Mouse (Mus musculus) cortical plate, adult 2 months (tissue): Measurements from ENCODE around the gene Cfap57. TPM values are rescaled to one million over a fixed set of nuclear protein-coding genes. Genes with fewer than 3 reads are reported as not detected.
A peak's percentile ranks its signal among the peaks of the same experiment; 100 is the strongest.
"Not testable (repeated sequence)": the region's sequence is repeated elsewhere in the genome, so short reads cannot be mapped to it uniquely, and the experiment has no call there.

ENCODE experiments used
- H3K27ac ChIP-seq: fragments of 200-500 bp; 2 replicates; pipeline ENCODE4 v1.5.1; 2012; ENCODE audit warnings: low read length, control low read depth, inconsistent platforms; ENCODE audit not compliant: insufficient read depth
- H3K4me1 ChIP-seq: fragments of 200-500 bp; 2 replicates; pipeline ENCODE4 v1.6.1; 2011; ENCODE audit warnings: low read length; ENCODE audit not compliant: control insufficient read depth, insufficient read depth
- H3K4me3 ChIP-seq: fragments of 200-500 bp; 2 replicates; pipeline ENCODE4 v1.5.1; 2011; ENCODE audit warnings: mild to moderate bottlenecking, low read length, control low read depth; ENCODE audit not compliant: insufficient read depth
- CTCF ChIP-seq: fragments of 200-500 bp; IDR thresholded peaks from 2 replicates; pipeline ENCODE4 v1.5.1; 2011; ENCODE audit warnings: mild to moderate bottlenecking, control low read depth, low read length; ENCODE audit not compliant: insufficient read depth; ENCODE audit errors: extremely low read depth
- POLR2A ChIP-seq: fragments of 200-500 bp; IDR thresholded peaks from 2 replicates; pipeline ENCODE4 v1.6.1; 2011; ENCODE audit warnings: mild to moderate bottlenecking, low read length, control low read depth; ENCODE audit not compliant: insufficient read depth; ENCODE audit errors: extremely low read depth
- polyA plus RNA-seq: library from polyadenylated mRNA; depleted of rRNA; stranded (reverse); fragments of >200 nt; gene quantifications from 2 replicates; pipeline ENCODE4 v1.2.3, GENCODE M21; 2012

Cfap57 gene
- polyA plus RNA-seq, 1 experiment, result 0.56 TPM

DNA sequence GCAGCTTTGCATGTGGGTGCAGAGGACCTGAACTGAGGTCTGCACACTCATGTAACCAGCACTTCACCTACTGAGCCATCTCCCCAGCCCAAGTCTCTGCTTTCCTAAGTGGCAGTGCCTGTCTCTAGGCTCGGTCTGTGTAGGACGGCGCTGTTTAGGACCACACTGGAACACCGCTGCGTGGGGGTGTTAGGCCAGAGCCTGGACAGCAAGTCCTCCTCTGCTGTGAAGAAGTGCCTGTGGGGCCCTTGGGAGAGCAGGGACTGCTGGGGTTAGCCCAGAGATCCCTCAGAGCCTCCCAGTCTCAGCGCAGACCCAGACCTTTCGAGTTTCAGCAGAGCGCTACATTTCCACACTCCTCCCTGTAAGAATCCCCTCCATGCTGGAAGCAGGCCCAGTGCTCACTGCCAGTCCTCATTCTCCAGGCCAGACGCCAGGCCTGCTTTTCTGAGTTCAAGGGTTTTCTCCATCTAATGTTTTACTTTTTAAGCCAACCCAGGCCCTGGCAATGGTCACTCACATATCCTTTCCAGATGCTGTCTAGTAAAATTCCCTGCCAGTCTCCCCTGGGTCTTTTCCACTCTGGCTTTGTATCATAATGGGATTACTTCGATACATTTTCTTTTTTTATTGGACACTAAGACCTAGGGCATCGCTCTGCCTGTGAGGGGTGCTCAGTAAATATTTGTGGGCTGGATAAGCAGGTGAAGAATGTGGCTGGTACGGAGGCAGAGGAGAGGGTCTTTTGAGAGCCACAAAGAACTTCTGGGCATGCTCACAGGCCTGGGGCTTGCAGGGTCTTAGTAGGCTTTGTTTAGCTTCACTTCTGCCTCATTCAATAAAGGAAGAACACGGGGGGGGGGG is 56.3 kb downstream of the Cfap57 start:
- H3K4me1 ChIP-seq, result no peaks in the 10 kb centered on the region
- no peak overlapping the region for H3K27ac ChIP-seq
- TF ChIP-seq CTCF (no peak), POLR2A (no peak)
- no peak overlapping the region for H3K4me3 ChIP-seq

DNA sequence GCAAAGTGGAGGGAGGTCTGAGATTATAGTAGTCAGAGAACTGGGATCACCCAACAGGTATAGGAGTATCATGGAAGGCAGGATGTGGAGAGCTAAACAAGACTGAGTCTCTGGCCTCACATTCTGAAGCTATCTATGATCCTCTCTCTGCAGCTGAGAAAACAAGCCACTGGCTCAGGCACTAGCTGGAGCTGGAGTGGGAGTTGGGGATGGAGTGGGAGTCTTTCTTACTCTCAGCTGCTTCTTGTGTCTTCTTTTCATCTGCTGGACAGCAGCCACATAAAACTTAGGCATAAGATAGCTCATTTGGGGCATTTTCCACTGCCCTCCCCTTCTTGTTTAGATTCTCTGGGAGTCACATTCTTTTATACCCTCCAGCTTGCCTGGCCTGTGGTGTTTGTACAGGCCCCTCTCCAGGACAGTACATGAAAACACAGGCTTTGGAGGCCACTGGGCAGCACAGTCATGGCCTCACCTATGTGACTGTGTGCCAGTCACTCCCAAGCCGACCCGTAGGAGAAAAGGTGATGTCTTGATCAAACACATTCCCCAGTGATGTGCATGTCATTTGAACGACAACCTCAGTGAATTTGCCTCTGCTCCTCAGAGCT is 67.4 kb downstream of the Cfap57 start:
- TF ChIP-seq CTCF (no peak), POLR2A (no peak)
- Histone ChIP-seq H3K4me1 (no peaks in the 10 kb centered on the region), H3K27ac (no peak overlapping the region), H3K4me3 (no peak overlapping the region)

DNA sequence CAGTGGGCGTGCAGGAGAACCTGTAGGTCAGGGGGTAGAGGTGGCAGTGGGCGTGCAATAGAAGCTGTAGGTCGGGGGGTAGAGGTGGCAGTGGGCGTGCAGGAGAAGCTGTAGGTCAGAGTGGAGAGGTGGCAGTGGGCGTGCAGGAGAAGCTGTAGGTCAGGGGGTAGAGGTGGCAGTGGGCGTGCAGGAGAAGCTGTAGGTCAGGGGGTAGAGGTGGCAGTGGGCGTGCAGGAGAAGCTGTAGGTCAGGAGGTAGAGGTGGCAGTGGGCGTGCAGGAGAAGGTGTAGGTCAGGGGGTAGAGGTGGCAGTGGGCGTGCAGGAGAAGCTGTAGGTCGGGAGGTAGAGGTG is 72.5 kb downstream of the Cfap57 start:
- not testable (repeated sequence) for H3K27ac ChIP-seq, H3K4me3 ChIP-seq, H3K4me1 ChIP-seq

DNA sequence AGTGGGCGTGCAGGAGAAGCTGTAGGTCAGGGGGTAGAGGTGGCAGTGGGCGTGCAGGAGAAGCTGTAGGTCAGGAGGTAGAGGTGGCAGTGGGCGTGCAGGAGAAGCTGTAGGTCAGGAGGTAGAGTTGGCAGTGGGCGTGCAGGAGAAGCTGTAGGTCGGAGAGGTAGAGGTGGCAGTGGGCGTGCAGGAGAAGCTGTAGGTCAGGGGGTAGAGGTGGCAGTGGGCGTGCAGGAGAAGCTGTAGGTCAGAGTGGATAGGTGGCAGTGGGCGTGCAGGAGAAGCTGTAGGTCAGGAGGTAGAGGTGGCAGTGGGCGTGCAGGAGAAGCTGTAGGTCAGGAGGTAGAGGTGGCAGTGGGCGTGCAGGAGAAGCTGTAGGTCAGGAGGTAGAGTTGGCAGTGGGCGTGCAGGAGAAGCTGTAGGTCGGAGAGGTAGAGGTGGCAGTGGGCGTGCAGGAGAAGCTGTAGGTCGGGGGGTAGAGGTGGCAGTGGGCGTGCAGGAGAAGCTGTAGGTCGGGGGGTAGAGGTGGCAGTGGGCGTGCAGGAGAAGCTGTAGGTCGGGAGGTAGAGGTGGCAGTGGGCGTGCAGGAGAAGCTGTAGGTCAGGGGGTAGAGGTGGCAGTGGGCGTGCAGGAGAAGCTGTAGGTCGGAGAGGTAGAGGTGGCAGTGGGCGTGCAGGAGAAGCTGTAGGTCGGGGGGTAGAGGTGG is 73.0 kb downstream of the Cfap57 start:
- not testable (repeated sequence) for H3K27ac ChIP-seq, H3K4me1 ChIP-seq, H3K4me3 ChIP-seq

DNA sequence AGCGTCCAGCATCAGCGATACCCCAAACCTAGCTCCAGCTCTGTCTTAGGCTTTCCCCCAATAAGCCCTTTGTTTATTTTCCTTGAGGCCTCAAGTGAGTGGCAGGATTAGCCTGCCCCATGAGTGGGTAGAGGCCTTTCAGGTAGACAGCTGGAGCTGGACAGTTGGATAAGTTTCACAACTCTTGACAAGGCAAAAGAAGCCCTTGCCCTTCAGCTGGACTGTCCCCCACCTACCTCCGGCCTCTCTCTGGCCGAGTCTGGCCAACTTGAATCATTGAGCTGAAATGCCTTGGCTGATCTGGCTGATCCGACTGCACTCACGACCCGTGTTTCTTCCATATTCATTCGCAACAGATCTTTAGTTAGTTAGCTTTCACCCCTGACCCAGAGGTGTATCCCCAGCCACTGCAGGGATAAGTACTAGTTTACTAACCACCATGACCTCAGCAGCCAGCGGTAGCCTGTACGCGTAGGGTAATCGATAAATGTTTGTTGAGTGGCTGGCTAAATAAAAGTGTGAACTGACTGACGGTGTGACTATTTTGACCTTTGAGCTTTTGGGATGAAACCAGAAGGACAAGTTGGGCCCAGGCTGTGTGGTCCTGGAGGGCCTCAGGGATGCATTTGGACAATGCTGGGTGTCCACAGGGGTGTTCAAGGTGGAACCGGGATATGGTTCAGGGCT is 76.0 kb downstream of the Cfap57 start:
- TF ChIP-seq POLR2A (no peak), CTCF (no peak)
- H3K4me3 ChIP-seq, result no peak overlapping the region
- no peaks in the 10 kb centered on the region for H3K4me1 ChIP-seq
- H3K27ac ChIP-seq, result no peak overlapping the region

GRCm38 (mm10) chr4:118543592-118544260 is 76.9 kb downstream of the Cfap57 start, which contains the start of gene Tmem125:
Gene Tmem125 (minus strand): TSS chr4:118544044.
- TF ChIP-seq CTCF (no peak), POLR2A (no peak)
- Histone ChIP-seq H3K4me1 (no peaks in the 10 kb centered on the region), H3K4me3 (peak within 1 kb of the TSS; percentile 2; the same call in 1 of the 2 replicates), H3K27ac (no peak within 1 kb of the TSS)

- no peak for TF ChIP-seq CTCF
- TF ChIP-seq POLR2A, result no peak
- no peaks in the 10 kb centered on the region for H3K4me1 ChIP-seq
- H3K4me3 ChIP-seq, result 0 out of 2 replicates have a peak overlapping the region, but pooled peaks have one; percentile 2
- H3K27ac ChIP-seq, result no peak overlapping the region
Observed at GRCm38 (mm10) chr4:118543158-118543530, 77.4 kb downstream of the Cfap57 start.

GRCm38 (mm10) chr4:118542510-118543157 is 77.9 kb downstream of the Cfap57 start:
- Histone ChIP-seq H3K27ac (peak overlapping the region; percentile 79), H3K4me1 (no peaks in the 10 kb centered on the region), H3K4me3 (peak overlapping the region; percentile 22)
- TF ChIP-seq POLR2A, result peak; percentile 47; the same call in 1 of the 2 replicates
- TF ChIP-seq CTCF, result no peak

DNA sequence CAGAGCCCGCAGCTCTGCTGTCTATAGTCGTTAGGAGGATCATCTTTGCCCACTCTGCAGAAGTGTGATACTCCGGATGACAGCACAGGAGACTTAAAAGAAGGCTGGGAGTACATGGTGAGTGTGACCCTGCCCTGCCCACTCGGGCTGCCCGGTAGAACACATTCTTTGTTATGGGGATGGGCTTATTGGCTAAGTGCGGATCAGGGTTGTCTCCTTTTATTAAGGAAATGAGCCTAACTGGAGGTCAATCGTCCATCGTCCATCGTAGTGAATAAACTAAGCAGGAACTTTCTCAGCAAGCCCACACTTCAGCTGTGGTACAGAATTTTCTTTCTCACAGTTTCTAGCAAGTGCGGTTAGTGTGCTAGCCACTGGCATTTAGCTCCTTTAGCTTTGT is 80.7 kb downstream of the Cfap57 start:
- H3K4me3 ChIP-seq, result no peak overlapping the region
- TF ChIP-seq POLR2A, result no peak
- no peak for TF ChIP-seq CTCF
- no peaks in the 10 kb centered on the region for H3K4me1 ChIP-seq
- H3K27ac ChIP-seq, result no peak overlapping the region
